Mouse (Mus musculus) spleen, postnatal 4 days (tissue): ENCODE data around the gene Gm47969.

ENCODE experiments used
- DNase-seq, 2 experiments: peaks; one replicate each; pipeline ENCODE4 v3.0.0; 2022; ENCODE audit warnings: low spot score in 2 of 2

Gm47969 gene

DNA sequence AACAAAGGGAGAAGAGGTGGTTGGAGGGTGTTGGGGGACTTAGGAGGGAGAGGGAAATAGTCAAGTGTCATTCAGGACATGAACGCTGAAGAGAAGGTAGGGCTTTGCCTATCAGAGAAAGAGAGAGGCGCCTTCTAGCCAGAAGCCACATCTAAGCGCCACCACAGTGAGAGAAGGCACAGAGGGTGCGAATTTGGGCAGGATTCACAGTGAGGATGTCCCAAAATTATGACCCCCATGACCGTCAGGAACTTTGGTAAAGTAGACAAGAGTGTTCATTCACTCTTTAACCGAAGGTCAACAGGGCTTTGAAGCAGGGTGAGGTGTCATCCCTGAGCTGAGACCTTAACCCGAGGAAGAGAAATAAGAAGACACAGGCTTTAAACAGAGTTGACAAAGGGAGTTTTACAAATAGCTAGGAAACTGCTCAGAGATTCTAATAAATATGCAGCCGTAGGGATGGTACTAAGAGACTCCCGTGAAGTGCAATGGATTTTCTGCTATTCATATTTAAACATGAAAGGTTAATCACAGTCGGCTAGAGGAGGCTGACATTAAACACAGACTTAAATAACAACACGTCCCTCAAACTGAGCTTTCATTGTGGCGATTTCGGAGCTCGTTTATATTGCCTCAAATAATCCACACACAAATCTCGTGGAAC, 30.9 kb downstream of the Gm47969 start:
- no peak for DNase-seq

GRCm38 (mm10) chr1:83076190-83076917, 31.6 kb downstream of the Gm47969 start:
- no peak for DNase-seq

DNA sequence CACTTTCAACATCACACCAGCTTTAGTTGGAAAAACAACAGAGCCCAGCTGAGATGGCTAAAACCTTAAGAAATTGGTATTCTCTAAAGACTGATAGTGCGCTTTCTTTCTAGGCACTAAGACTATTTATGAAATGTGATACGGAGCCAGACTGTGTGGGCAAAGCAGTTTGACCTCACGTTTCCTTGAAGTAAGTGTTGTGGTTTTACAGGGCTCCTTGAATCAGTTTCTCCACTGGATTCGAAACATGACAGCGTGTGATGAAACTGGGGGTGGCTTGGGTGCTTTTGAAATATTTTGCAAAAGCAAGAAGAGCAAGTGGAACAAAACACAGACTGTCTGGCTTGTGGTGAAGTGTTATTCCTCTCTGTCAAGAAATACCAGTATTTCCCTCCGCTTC, 32.3 kb downstream of the Gm47969 start:
- no peak for DNase-seq

DNA sequence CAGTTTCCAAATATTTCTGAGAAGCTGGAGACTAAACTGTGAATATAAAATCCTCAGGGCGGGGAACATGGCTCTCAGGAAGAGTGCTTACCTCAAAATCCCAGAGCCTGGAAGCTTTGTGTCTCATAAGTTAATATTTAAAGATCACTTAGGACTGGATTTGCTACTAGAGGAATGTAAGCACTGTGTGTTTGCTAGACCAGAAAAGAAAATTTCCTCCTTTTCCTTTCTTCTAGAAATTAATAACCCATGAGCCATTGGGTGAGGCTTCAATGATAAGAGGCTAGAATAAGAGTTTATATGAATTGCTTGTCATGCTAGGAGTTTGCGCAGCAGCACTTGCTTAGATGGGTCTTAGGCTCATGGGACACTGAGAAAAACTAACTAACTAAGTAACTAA, 40.1 kb downstream of the Gm47969 start:
- DNase-seq = no peak

DNA sequence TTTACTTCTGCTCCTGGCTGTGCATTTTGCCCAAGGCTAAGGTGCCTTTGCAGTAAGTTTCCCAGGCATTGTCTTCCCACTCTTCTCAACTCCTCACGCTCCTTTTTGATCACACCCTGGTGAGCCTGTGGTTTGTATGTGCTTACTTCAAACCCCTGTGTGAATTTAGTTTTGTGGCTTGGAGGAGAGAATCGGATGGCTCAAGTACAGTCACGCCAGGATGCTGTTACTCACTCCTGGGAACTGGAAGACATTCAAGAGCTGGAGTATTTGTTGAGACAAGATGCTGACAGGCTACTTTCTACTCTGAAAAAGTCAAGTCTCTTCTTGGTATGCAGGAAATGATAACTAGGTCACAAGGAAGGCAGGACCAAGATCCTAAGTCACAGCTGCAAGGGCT, 46.5 kb downstream of the Gm47969 start:
- DNase-seq = no peak
